Mouse (Mus musculus): ENCODE data around the gene Thpo. TPM values are rescaled to one million over a fixed set of nuclear protein-coding genes. Genes with fewer than 3 reads are reported as not detected.
A peak's percentile ranks its signal among the peaks of the same experiment; 100 is the strongest.

The Thpo gene
- total and polyA plus RNA-seq, 3 experiments = not detected

GRCm38 (mm10) chr16:20761681-20762080, 27.4 kb upstream of the Thpo start:
- ATAC-seq (ENCODE audit: extremely low read depth, insufficient number of reproducible peaks, low FRiP score, poor library complexity, severe bottlenecking) = no peak
- TF ChIP-seq GATA2 (IDR thresholded peaks at IDR 0.05; ENCODE audit: borderline replicate concordance, low read depth, low read length) (no peak), GATA1 (IDR thresholded peaks at IDR 0.05; ENCODE audit: borderline replicate concordance, low read length) (no peak), POLR2AphosphoS5 (IDR thresholded peaks at IDR 0.05; ENCODE audit: insufficient replicate concordance, low read depth, low read length) (no peak), CTCF (IDR thresholded peaks at IDR 0.05; ENCODE audit: low read depth, low read length) (no peak), TAL1 (conservative IDR thresholded peaks at IDR 0.05; ENCODE audit: low read depth, low read length) (no peak)
- peak; percentile 5 for DNase-seq (ENCODE audit: low spot score)
- Histone ChIP-seq H3K4me3 (ENCODE audit: low read depth, low read length) (no peak overlapping the region), H3K27me3 (ENCODE audit: insufficient read depth, low read length) (peaks cover 9% of the 10 kb centered on the region; the same call in 1 of the 2 replicates), H3K36me3 (replicated peaks) (no peaks in the 10 kb centered on the region), H3K4me1 (ENCODE audit: insufficient read depth, low read depth, low read length) (peaks cover 5% of the 10 kb centered on the region; the same call in 1 of the 2 replicates), H3K9me3 (replicated peaks) (no peaks in the 10 kb centered on the region)

DNA sequence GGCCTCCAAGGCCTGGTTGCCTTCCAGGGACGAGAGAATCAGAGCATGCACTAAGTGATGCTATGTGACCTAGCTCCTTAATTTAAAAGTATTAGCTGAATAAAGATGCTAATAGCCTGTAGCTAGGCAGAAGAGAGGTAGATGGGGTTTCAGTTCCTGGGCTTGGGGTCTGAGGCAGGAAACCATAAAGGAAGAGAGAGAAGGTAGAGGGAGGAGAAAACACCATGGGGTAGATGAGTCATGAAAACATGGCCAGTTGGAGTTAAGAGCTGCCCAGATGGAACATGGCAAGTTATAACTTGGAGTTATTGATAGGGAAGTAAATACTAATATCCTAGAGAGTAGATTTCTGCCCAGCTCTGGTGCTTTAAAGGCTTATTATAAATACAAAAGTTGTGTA, 23.1 kb upstream of the Thpo start:
- no peak overlapping the region for H3K4me3 ChIP-seq (ENCODE audit: low read depth, low read length)
- H3K27me3 ChIP-seq (ENCODE audit: insufficient read depth, low read length) = peaks cover 5% of the 10 kb centered on the region; the same call in 1 of the 2 replicates
- H3K36me3 ChIP-seq (replicated peaks) = no peaks in the 10 kb centered on the region
- ATAC-seq (ENCODE audit: extremely low read depth, insufficient number of reproducible peaks, low FRiP score, poor library complexity, severe bottlenecking) = no peak
- 0 out of 2 replicates have a peak, but pooled peaks cover 2% of the 10 kb centered on the region for H3K4me1 ChIP-seq (ENCODE audit: insufficient read depth, low read depth, low read length)
- no peaks in the 10 kb centered on the region for H3K9me3 ChIP-seq (replicated peaks)
- no peak for TF ChIP-seq POLR2AphosphoS5 (IDR thresholded peaks at IDR 0.05; ENCODE audit: insufficient replicate concordance, low read depth, low read length)
- TF ChIP-seq GATA2 (IDR thresholded peaks at IDR 0.05; ENCODE audit: borderline replicate concordance, low read depth, low read length) = no peak
- TF ChIP-seq GATA1 (IDR thresholded peaks at IDR 0.05; ENCODE audit: borderline replicate concordance, low read length) = no peak
- TF ChIP-seq TAL1 (conservative IDR thresholded peaks at IDR 0.05; ENCODE audit: low read depth, low read length) = no peak
- DNase-seq (ENCODE audit: low spot score) = no peak

- Histone ChIP-seq H3K27me3 (ENCODE audit: insufficient read depth, low read length) (peaks cover 7% of the 10 kb centered on the region; the same call in 1 of the 2 replicates), H3K9me3 (replicated peaks) (no peaks in the 10 kb centered on the region), H3K36me3 (replicated peaks) (no peaks in the 10 kb centered on the region), H3K4me1 (ENCODE audit: insufficient read depth, low read depth, low read length) (0 out of 2 replicates have a peak, but pooled peaks cover 2% of the 10 kb centered on the region), H3K4me3 (ENCODE audit: low read depth, low read length) (no peak overlapping the region)
- DNase-seq (ENCODE audit: low spot score) = no peak
- ATAC-seq (ENCODE audit: extremely low read depth, insufficient number of reproducible peaks, low FRiP score, poor library complexity, severe bottlenecking) = no peak
- no peak for TF ChIP-seq GATA1 (IDR thresholded peaks at IDR 0.05; ENCODE audit: borderline replicate concordance, low read length)
- no peak for TF ChIP-seq TAL1 (conservative IDR thresholded peaks at IDR 0.05; ENCODE audit: low read depth, low read length)
- TF ChIP-seq CTCF (IDR thresholded peaks at IDR 0.05; ENCODE audit: low read depth, low read length) = no peak
- TF ChIP-seq POLR2AphosphoS5 (IDR thresholded peaks at IDR 0.05; ENCODE audit: insufficient replicate concordance, low read depth, low read length) = no peak
- TF ChIP-seq GATA2 (IDR thresholded peaks at IDR 0.05; ENCODE audit: borderline replicate concordance, low read depth, low read length) = no peak
Observed at GRCm38 (mm10) chr16:20756052-20756451, 21.7 kb upstream of the Thpo start.

DNA sequence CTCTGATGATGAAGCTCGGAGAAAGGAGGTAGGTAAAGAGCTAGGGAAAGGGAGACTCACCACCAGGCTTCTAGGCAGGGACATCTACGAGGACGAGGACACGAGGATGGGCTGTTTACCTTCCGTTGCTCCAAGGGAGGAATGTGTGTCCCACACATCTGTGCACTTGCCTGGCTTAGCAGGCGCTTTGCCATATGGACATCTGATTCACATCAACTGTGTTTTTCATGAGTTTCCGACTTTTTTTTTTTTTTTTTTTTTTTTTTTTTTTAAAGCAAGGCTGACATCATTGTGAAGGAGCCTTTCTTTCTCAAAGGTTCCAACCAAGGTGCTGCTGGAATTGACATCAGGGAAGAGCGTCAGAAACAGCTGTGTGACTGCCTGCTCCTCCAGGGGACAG, 16.2 kb upstream of the Thpo start:
- ATAC-seq (ENCODE audit: extremely low read depth, insufficient number of reproducible peaks, low FRiP score, poor library complexity, severe bottlenecking) (no peak), DNase-seq (ENCODE audit: low spot score) (no peak)
- peaks cover 22% of the 10 kb centered on the region for H3K27me3 ChIP-seq (ENCODE audit: insufficient read depth, low read length)
- H3K9me3 ChIP-seq (replicated peaks) = no peaks in the 10 kb centered on the region
- H3K4me3 ChIP-seq (ENCODE audit: low read depth, low read length) = no peak overlapping the region
- H3K36me3 ChIP-seq (replicated peaks) = no peaks in the 10 kb centered on the region
- TF ChIP-seq GATA2 (IDR thresholded peaks at IDR 0.05; ENCODE audit: borderline replicate concordance, low read depth, low read length) = no peak
- no peak for TF ChIP-seq CTCF (IDR thresholded peaks at IDR 0.05; ENCODE audit: low read depth, low read length)
- TF ChIP-seq POLR2AphosphoS5 (IDR thresholded peaks at IDR 0.05; ENCODE audit: insufficient replicate concordance, low read depth, low read length) = no peak
- TF ChIP-seq GATA1 (IDR thresholded peaks at IDR 0.05; ENCODE audit: borderline replicate concordance, low read length) = no peak
- TF ChIP-seq TAL1 (conservative IDR thresholded peaks at IDR 0.05; ENCODE audit: low read depth, low read length) = no peak
- H3K4me1 ChIP-seq (ENCODE audit: insufficient read depth, low read depth, low read length) = peaks cover 2% of the 10 kb centered on the region; the same call in 1 of the 2 replicates

DNA sequence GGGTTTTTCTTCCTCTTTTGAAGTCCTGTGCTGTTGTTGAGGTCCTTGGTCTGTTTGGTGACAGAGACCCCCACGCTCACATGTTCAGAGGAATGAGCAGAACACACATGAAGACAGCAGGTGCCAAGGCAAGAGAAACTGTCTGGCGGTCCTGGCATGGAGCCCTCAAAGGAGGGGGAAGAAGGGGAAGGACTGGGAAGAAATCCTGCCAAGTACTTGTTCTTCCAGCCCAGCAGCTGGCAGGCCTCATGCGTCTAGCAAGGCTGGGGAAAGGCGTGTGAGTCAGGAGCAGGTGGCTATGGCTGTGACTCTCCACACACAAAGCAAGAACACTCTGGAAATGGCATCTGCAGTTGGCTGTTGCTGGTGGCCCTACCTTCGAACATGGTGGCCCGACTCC, 12.3 kb upstream of the Thpo start:
- Histone ChIP-seq H3K9me3 (replicated peaks) (no peaks in the 10 kb centered on the region), H3K36me3 (replicated peaks) (no peaks in the 10 kb centered on the region), H3K27me3 (ENCODE audit: insufficient read depth, low read length) (peaks cover 34% of the 10 kb centered on the region), H3K4me3 (ENCODE audit: low read depth, low read length) (no peak overlapping the region), H3K4me1 (ENCODE audit: insufficient read depth, low read depth, low read length) (peaks cover 2% of the 10 kb centered on the region; the same call in 1 of the 2 replicates)
- TF ChIP-seq GATA2 (IDR thresholded peaks at IDR 0.05; ENCODE audit: borderline replicate concordance, low read depth, low read length) (no peak), POLR2AphosphoS5 (IDR thresholded peaks at IDR 0.05; ENCODE audit: insufficient replicate concordance, low read depth, low read length) (no peak), TAL1 (conservative IDR thresholded peaks at IDR 0.05; ENCODE audit: low read depth, low read length) (no peak), CTCF (IDR thresholded peaks at IDR 0.05; ENCODE audit: low read depth, low read length) (no peak), GATA1 (IDR thresholded peaks at IDR 0.05; ENCODE audit: borderline replicate concordance, low read length) (no peak)
- no peak for ATAC-seq (ENCODE audit: extremely low read depth, insufficient number of reproducible peaks, low FRiP score, poor library complexity, severe bottlenecking)
- DNase-seq (ENCODE audit: low spot score) = no peak

- Histone ChIP-seq H3K27me3 (ENCODE audit: insufficient read depth, low read length) (peaks cover 64% of the 10 kb centered on the region), H3K4me3 (ENCODE audit: low read depth, low read length) (no peak overlapping the region), H3K36me3 (replicated peaks) (no peaks in the 10 kb centered on the region), H3K4me1 (ENCODE audit: insufficient read depth, low read depth, low read length) (no peaks in the 10 kb centered on the region), H3K9me3 (replicated peaks) (no peaks in the 10 kb centered on the region)
- DNase-seq (ENCODE audit: low spot score) (no peak), ATAC-seq (ENCODE audit: extremely low read depth, insufficient number of reproducible peaks, low FRiP score, poor library complexity, severe bottlenecking) (no peak)
- TF ChIP-seq GATA1 (IDR thresholded peaks at IDR 0.05; ENCODE audit: borderline replicate concordance, low read length) (no peak), TAL1 (conservative IDR thresholded peaks at IDR 0.05; ENCODE audit: low read depth, low read length) (no peak), POLR2AphosphoS5 (IDR thresholded peaks at IDR 0.05; ENCODE audit: insufficient replicate concordance, low read depth, low read length) (no peak), CTCF (IDR thresholded peaks at IDR 0.05; ENCODE audit: low read depth, low read length) (no peak), GATA2 (IDR thresholded peaks at IDR 0.05; ENCODE audit: borderline replicate concordance, low read depth, low read length) (no peak)
Observed at GRCm38 (mm10) chr16:20739845-20740244, 5.5 kb upstream of the Thpo start.
